In the genomic region with DNA sequence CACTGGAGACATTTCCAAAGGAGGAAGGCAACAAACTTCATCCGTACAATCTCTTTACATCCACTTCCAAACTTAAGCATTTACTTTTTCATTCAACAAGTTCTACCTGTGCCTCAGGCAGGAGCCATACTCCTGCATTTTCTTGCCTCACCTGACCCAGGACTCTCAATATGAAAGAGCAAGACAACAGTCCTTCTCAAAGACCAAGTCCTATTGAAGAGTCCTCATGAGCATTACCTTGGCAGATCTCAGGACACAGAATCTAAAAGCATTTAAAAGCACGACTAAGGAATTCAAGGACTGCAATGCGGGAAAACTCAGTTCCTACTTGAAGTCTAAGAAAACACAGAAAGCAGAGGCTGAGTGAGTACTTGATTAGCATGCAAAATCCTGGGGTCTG, we compare ENCODE assay signal across 25 mouse cellular contexts.
"Had no signal": no experiment of that assay in that cellular context is flagged by ENCODE, and none has a peak within 500 bp of the region (broad histone marks: within the 10 kb centered on the region; RNA-seq: fewer than 3 reads in every experiment).

No protein-coding gene starts in this region.

- H3K4me2 ChIP-seq: heart, embryonic 12.5 days; hindbrain, embryonic 12.5 days; hindbrain, embryonic 14.5 days; intestine, embryonic 15.5 days; limb, embryonic 12.5 days had no signal

- H3K4me3 ChIP-seq: gastrocnemius, adult 2 months; heart, adult 2 months; heart, embryonic 10.5 days; heart, embryonic 12.5 days; hindbrain, embryonic 10.5 days; hindbrain, embryonic 12.5 days; intestine, embryonic 15.5 days; layer of hippocampus, adult 2 months; left cerebral cortex, adult 2 months; limb, embryonic 10.5 days; limb, embryonic 12.5 days had no signal

- H3K27me3 ChIP-seq: hindbrain, embryonic 12.5 days; intestine, embryonic 15.5 days had no signal

- DNase-seq: gastrocnemius, adult 2 months; gastrocnemius, postnatal 10 days; gastrocnemius, postnatal 25 days; heart, adult 2 months; heart, postnatal 10 days; heart, postnatal 4 days; kidney, adult 18-20 months; kidney, adult 8-10 months; kidney, postnatal 10 days; kidney, postnatal 25 days; kidney, postnatal 4 days; liver had no signal

- H3K4me1 ChIP-seq: hindbrain, embryonic 10.5 days; hindbrain, embryonic 12.5 days; intestine, embryonic 15.5 days had no signal

- H3K36me3 ChIP-seq: heart, embryonic 10.5 days; heart, embryonic 12.5 days; hindbrain, embryonic 10.5 days; hindbrain, embryonic 12.5 days; intestine, embryonic 15.5 days; limb, embryonic 10.5 days; limb, embryonic 12.5 days had no signal

- H3K27ac ChIP-seq: gastrocnemius, adult 2 months; heart, adult 2 months; heart, embryonic 10.5 days; hindbrain, embryonic 10.5 days; hindbrain, embryonic 12.5 days; hindbrain, embryonic 14.5 days; intestine, embryonic 15.5 days; layer of hippocampus, adult 2 months; left cerebral cortex, adult 2 months; limb, embryonic 10.5 days; limb, embryonic 12.5 days had no signal

- H3K9ac ChIP-seq: heart, embryonic 12.5 days; hindbrain, embryonic 12.5 days; hindbrain, embryonic 14.5 days; intestine, embryonic 15.5 days; limb, embryonic 12.5 days had no signal

- ATAC-seq: hindbrain, embryonic 16.5 days; inflammation-experienced regulatory T-cells, adult 6 months; intestine, embryonic 15.5 days; intestine, postnatal 0 days had no signal

- H3K9me3 ChIP-seq: heart, embryonic 10.5 days; hindbrain, embryonic 10.5 days; hindbrain, embryonic 12.5 days; intestine, embryonic 15.5 days; limb, embryonic 10.5 days; limb, embryonic 12.5 days had no signal
